In genomic region chrX:138043113-138043512, GRCm38 (mm10) we compare ENCODE assay signal across 21 mouse cellular contexts.
DNase-seq lines count a peak whose midpoint lies in the region; ATAC-seq and TF ChIP-seq lines count a peak whose summit lies in the region.
"Had no signal": no experiment of that assay in that cellular context is flagged by ENCODE, and none has a peak within 500 bp of the region (broad histone marks: within the 10 kb centered on the region; RNA-seq: fewer than 3 reads in every experiment).

No protein-coding gene starts in this region.

- no peaks in the 10 kb centered on the region for H3K9me3 ChIP-seq in MEL (replicated peaks; ENCODE audit: insufficient read depth, low read length)
- no peaks in the 10 kb centered on the region for H3K9me3 ChIP-seq in heart, embryonic 12.5 days (replicated peaks)
- H3K9me3 ChIP-seq: G1E had no signal

- DNase-seq in MEL (ENCODE audit: low read depth, low spot score): peak; percentile 30
- DNase-seq in MEL-GATA-1-ER (ENCODE audit: extremely low read depth, low read depth): peak; percentile 74
- no peak for DNase-seq in cerebellum, adult 8-10 months
- DNase-seq: adrenal gland, adult 2 months; adrenal gland, adult 8-10 months; adrenal gland, postnatal 10 days; adrenal gland, postnatal 14 days; adrenal gland, postnatal 25 days; adrenal gland, postnatal 36 days; B cell, adult 2 months; cerebellum, adult 11 months; cerebellum, adult 11-12 months; cerebellum, adult 18-20 months; cerebellum, adult 2 months; cerebellum, adult 9-10 months had no signal

- no peak overlapping the region for H3K4me2 ChIP-seq in heart, embryonic 12.5 days

- TF ChIP-seq CTCF in MEL (IDR thresholded peaks at IDR 0.05 in 2 of 3, conservative IDR thresholded peaks at IDR 0.05 in 1 of 3; ENCODE audit: control insufficient read depth in 1 of 3, insufficient read depth in 1 of 3, low read depth in 2 of 3, low read length in 3 of 3, poor library complexity in 1 of 3, severe bottlenecking in 1 of 3): no peak

- no peak overlapping the region for H3K9ac ChIP-seq in MEL (ENCODE audit: control insufficient read depth, low read depth, low read length, poor library complexity, severe bottlenecking)
- H3K9ac ChIP-seq in heart, embryonic 12.5 days: no peak overlapping the region

- peaks cover 0 to 10% of the 10 kb centered on the region in 2 experiments; a peak in 2 of 4 replicates for H3K36me3 ChIP-seq in MEL (ENCODE audit: control insufficient read depth in 1 of 2, insufficient read depth in 2 of 2, low read length in 2 of 2)
- no peaks in the 10 kb centered on the region for H3K36me3 ChIP-seq in heart, embryonic 12.5 days
- H3K36me3 ChIP-seq: G1E had no signal

- 80% methylated on average over 3 of the region's 3 CpGs for WGBS in heart, embryonic 12.5 days

- no peaks in the 10 kb centered on the region for H3K27me3 ChIP-seq in MEL (ENCODE audit: control insufficient read depth in 1 of 2, insufficient read depth in 2 of 2, low read length in 2 of 2)
- H3K27me3 ChIP-seq in heart, embryonic 12.5 days (replicated peaks): no peaks in the 10 kb centered on the region
- H3K27me3 ChIP-seq: CH12.LX had no signal

- TF ChIP-seq POLR2A in MEL (IDR thresholded peaks at IDR 0.05; ENCODE audit: control insufficient read depth in 1 of 2, insufficient read depth in 1 of 2, low read depth in 1 of 2, low read length in 2 of 2, poor library complexity in 1 of 2): no peak

- peaks cover 0 to 2% of the 10 kb centered on the region in 2 experiments; a peak in 1 of 4 replicates for H3K4me1 ChIP-seq in MEL (ENCODE audit: control insufficient read depth in 1 of 2, insufficient read depth in 2 of 2, low read length in 2 of 2)
- H3K4me1 ChIP-seq in heart, embryonic 12.5 days (replicated peaks): no peaks in the 10 kb centered on the region

- TF ChIP-seq RAD21 in MEL (IDR thresholded peaks at IDR 0.05; ENCODE audit: low read depth, low read length): no peak

- peak in 1 of 2 experiments; percentile 55; a peak in 2 of 4 replicates for TF ChIP-seq EP300 in MEL (IDR thresholded peaks at IDR 0.05; ENCODE audit: low read depth in 1 of 2, low read length in 2 of 2)

- no peak for ATAC-seq in heart, embryonic 12.5 days (ENCODE audit: insufficient number of reproducible peaks, low FRiP score)
- ATAC-seq: activated CD4-positive, CD25-positive, alpha-beta regulatory T cell, adult 4 months; CD4-positive, CD25-positive, alpha-beta regulatory T cell, adult 4 months; Patski had no signal

- H3K79me2 ChIP-seq in MEL (ENCODE audit: control insufficient read depth, insufficient read depth, low read length, poor library complexity): no peaks in the 10 kb centered on the region

- no peak overlapping the region for H3K4me3 ChIP-seq in MEL (ENCODE audit: control insufficient read depth in 1 of 2, insufficient read depth in 1 of 2, low read depth in 2 of 2, low read length in 2 of 2)
- no peak overlapping the region for H3K4me3 ChIP-seq in heart, embryonic 12.5 days

- H3K27ac ChIP-seq in MEL (ENCODE audit: control insufficient read depth, low read depth, low read length): peak overlapping the region; percentile 35; the same call in 1 of the 2 replicates
- H3K27ac ChIP-seq in heart, embryonic 12.5 days (ENCODE audit: poor library complexity, severe bottlenecking): no peak overlapping the region

TF ChIP-seq in MEL, 35 proteins besides CTCF, POLR2A, EP300 and RAD21:
- TF ChIP-seq NELFE (IDR thresholded peaks at IDR 0.05; ENCODE audit: low read depth, low read length) (no peak), SIN3A (IDR thresholded peaks at IDR 0.05; ENCODE audit: low read length) (no peak), CHD1 (IDR thresholded peaks at IDR 0.05; ENCODE audit: low read depth, low read length) (no peak), UBTF (IDR thresholded peaks at IDR 0.05; ENCODE audit: borderline replicate concordance, insufficient read depth, low read depth, low read length) (no peak), SMC3 (IDR thresholded peaks at IDR 0.05; ENCODE audit: low read depth, low read length) (no peak), ZNF384 (IDR thresholded peaks at IDR 0.05; ENCODE audit: low read depth, low read length) (no peak), HCFC1 (IDR thresholded peaks at IDR 0.05; ENCODE audit: low read depth, low read length) (no peak), ZMIZ1 (IDR thresholded peaks at IDR 0.05; ENCODE audit: low read depth, low read length) (no peak), BHLHE40 (IDR thresholded peaks at IDR 0.05; ENCODE audit: borderline replicate concordance, low read depth, low read length) (no peak), POLR2AphosphoS5 (IDR thresholded peaks at IDR 0.05; ENCODE audit: borderline replicate concordance, low read depth, low read length) (no peak), TBP (IDR thresholded peaks at IDR 0.05; ENCODE audit: low read depth, low read length) (no peak), TCF12 (IDR thresholded peaks at IDR 0.05; ENCODE audit: low read depth, low read length) (no peak), POLR2AphosphoS2 (IDR thresholded peaks at IDR 0.05; ENCODE audit: low read length) (no peak), MXI1 (IDR thresholded peaks at IDR 0.05; ENCODE audit: low read depth, low read length) (no peak), CHD2 (IDR thresholded peaks at IDR 0.05; ENCODE audit: low read length) (no peak), MAZ (IDR thresholded peaks at IDR 0.05; ENCODE audit: low read depth, low read length) (no peak), MEF2A (IDR thresholded peaks at IDR 0.05; ENCODE audit: extremely low read depth, insufficient replicate concordance, low read depth, low read length, poor library complexity, severe bottlenecking) (no peak), MAX (IDR thresholded peaks at IDR 0.05; ENCODE audit: low read length) (no peak), ELF1 (IDR thresholded peaks at IDR 0.05; ENCODE audit: low read depth, low read length) (no peak), GATA1 (IDR thresholded peaks at IDR 0.05; ENCODE audit: low read depth, low read length) (no peak)
TF ChIP-seq in MEL: peak in this region for 0.
